Mouse (Mus musculus) hindbrain, embryonic 10.5 days (tissue): Measurements from ENCODE around the gene Dglucy. TPM values are rescaled to one million over a fixed set of nuclear protein-coding genes. Genes with fewer than 3 reads are reported as not detected.

ENCODE experiments used
- DNase-seq: peaks from one replicate; pipeline ENCODE4 v3.0.0-alpha.2; 2017; ENCODE audit warnings: low spot score
- H3K27ac ChIP-seq: fragments of 300-500 bp; sonication (generic); 2 replicates; pipeline ENCODE4 v1.5.1; 2016; ENCODE audit warnings: mild to moderate bottlenecking, moderate library complexity
- H3K27me3 ChIP-seq: fragments of 300-500 bp; sonication (generic); 2 replicates; pipeline ENCODE4 v1.6.1; 2016; ENCODE audit warnings: mild to moderate bottlenecking; ENCODE audit not compliant: poor library complexity, insufficient read depth, severe bottlenecking
- H3K36me3 ChIP-seq: fragments of 300-500 bp; sonication (generic); 2 replicates; pipeline ENCODE4 v1.6.1; 2016; ENCODE audit warnings: mild to moderate bottlenecking, moderate library complexity
- H3K4me1 ChIP-seq: fragments of 300-500 bp; sonication (generic); replicated peaks from 2 replicates; pipeline ENCODE4 v1.6.1; 2016; ENCODE audit warnings: mild to moderate bottlenecking
- H3K4me3 ChIP-seq: fragments of 300-500 bp; sonication (generic); 2 replicates; pipeline ENCODE4 v1.5.1; 2016; ENCODE audit warnings: mild to moderate bottlenecking, moderate library complexity
- H3K9me3 ChIP-seq: fragments of 300-500 bp; sonication (generic); 2 replicates; pipeline ENCODE4 v1.6.1; 2016; ENCODE audit warnings: mild to moderate bottlenecking, moderate library complexity
- WGBS: fragments of 180-500 bp; shearing (Covaris S2); methylation state at CpG from one replicate; pipeline ENCODE4 v1.1.7; 2016; 5-methylcytosine and 5-hydroxymethylcytosine counted together
- polyA plus RNA-seq: library from polyadenylated mRNA; unstranded; fragments of >200 nt; fragmentation: Nextera tagmentation; extraction: Ambion mirVana; gene quantifications from 2 replicates; pipeline ENCODE4 v1.2.1, GENCODE M21; 2016

Gene Dglucy
- 0.27 and 0.44 TPM in 2 replicates for polyA plus RNA-seq

DNA sequence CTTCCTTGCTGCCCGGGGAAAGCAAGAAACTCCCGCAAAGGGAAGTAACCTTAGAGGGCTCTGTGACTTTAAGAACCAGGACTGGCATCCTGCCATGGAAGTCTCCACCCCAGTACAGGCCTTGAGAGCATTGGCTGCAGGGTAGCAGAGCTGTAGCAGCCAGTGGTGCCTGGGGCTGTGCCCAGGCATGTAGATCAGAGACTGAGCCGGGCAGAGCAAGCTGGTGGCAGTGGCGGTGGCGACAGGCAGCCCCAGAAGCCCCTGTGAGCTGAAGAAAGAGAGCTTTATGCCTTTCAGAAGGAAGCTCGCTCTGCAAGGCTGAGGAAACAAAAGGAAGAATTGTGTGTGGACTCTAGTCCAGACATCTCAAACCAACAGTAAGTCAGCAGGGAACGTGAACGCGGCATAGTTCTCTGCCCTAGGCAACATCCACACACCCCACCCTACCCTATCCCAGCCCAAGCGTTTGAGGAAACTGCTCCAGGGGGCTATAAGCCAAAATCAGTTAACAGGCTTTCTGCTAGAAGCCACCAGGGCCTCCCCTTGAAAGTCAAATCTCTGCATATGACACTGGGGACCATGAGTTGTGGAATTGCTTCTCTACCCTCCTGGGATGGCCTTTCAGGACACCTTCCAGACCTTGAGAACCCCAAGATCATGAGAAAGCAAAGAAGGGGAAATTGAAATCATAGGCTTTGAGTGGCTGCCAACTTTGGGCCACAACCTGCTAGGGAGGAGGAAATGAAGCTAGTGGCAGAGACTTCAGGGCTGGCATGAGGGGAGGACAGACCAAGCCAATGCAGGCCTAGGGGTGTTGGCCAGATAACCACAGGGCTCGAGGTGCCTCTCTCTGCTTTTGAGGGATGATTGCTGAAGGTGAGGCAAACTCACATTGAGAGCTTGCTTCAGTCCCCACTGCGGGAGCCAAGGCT, at the start of gene Dglucy:
Gene Dglucy, plus strand, starts transcription at position 124 of the 932 bp plus-strand sequence.
- Histone ChIP-seq H3K9me3 (no peaks in the 10 kb centered on the region), H3K4me3 (no peak within 1 kb of the TSS), H3K4me1 (peaks cover 11% of the 10 kb centered on the region), H3K36me3 (no peaks in the 10 kb centered on the region), H3K27me3 (no peaks in the 10 kb centered on the region), H3K27ac (peak within 1 kb of the TSS; percentile 66)
- DNase-seq = peak; percentile 24
- WGBS = 56% methylated on average over 12 of the region's 12 CpGs

DNA sequence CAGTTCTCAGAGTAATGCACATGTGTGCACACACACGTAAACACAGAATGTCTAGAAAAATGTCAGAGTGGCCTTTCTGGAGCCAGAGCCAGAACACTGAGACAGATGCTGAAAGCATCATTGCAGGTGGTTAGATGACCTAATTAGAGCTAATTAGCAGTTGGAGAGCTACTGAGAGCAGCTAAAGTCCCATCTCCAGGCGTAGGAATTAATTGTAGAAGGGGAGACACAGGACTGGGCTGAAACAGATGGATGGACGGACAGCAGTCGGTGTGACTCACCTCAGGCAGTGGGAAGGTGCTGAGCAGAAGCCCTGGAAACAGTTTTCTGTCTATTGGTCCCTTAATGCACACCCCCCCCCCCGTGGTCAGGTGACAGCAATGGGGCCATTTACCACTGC, 43.7 kb upstream of the Dglucy start:
- no peak overlapping the region for H3K4me3 ChIP-seq
- no peak for DNase-seq
- H3K27me3 ChIP-seq = no peaks in the 10 kb centered on the region
- WGBS = 74% methylated on average over 5 of the region's 5 CpGs
- H3K27ac ChIP-seq = no peak overlapping the region
- no peaks in the 10 kb centered on the region for H3K4me1 ChIP-seq
- no peaks in the 10 kb centered on the region for H3K9me3 ChIP-seq
- H3K36me3 ChIP-seq = no peaks in the 10 kb centered on the region

- Histone ChIP-seq H3K27ac (no peak overlapping the region), H3K4me1 (no peaks in the 10 kb centered on the region), H3K4me3 (no peak overlapping the region), H3K27me3 (no peaks in the 10 kb centered on the region), H3K9me3 (no peaks in the 10 kb centered on the region), H3K36me3 (no peaks in the 10 kb centered on the region)
- 86% methylated on average over 2 of the region's 2 CpGs for WGBS
- no peak for DNase-seq
Observed at GRCm38 (mm10) chr12:100735581-100735980, 43.3 kb upstream of the Dglucy start.

GRCm38 (mm10) chr12:100738498-100738897, 40.4 kb upstream of the Dglucy start:
- Histone ChIP-seq H3K36me3 (no peaks in the 10 kb centered on the region), H3K4me3 (no peak overlapping the region), H3K4me1 (no peaks in the 10 kb centered on the region), H3K27me3 (no peaks in the 10 kb centered on the region), H3K9me3 (no peaks in the 10 kb centered on the region), H3K27ac (no peak overlapping the region)
- 76% methylated on average over 3 of the region's 3 CpGs for WGBS
- no peak for DNase-seq

GRCm38 (mm10) chr12:100739011-100739570, 39.8 kb upstream of the Dglucy start:
- 80% methylated on average over 4 of the region's 4 CpGs for WGBS
- no peak for DNase-seq
- H3K4me3 ChIP-seq = no peak overlapping the region
- H3K9me3 ChIP-seq = no peaks in the 10 kb centered on the region
- H3K27ac ChIP-seq = no peak overlapping the region
- H3K36me3 ChIP-seq = no peaks in the 10 kb centered on the region
- no peaks in the 10 kb centered on the region for H3K27me3 ChIP-seq
- H3K4me1 ChIP-seq = no peaks in the 10 kb centered on the region

DNA sequence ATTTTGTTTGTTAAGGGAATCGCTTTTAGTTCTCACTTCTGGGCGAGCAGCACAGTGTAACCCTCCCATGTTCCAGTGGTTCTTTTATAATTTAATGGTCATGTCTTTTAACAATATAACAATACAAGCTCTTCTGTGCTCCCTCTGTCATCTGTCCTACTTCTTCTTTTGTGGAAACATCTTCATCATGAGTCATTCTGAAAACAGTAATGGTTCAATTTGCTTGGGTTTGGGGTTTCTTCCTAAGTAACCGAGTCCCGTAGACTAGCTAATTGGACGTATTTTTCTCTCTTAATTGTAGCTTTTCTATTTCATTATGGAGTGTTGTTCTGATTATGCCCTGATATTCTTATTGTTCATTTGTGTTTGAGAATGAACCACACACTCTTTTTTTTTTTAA, 38.5 kb upstream of the Dglucy start:
- H3K4me1 ChIP-seq = no peaks in the 10 kb centered on the region
- 89% methylated on average over 5 of the region's 5 CpGs for WGBS
- DNase-seq = no peak
- H3K9me3 ChIP-seq = no peaks in the 10 kb centered on the region
- H3K4me3 ChIP-seq = no peak overlapping the region
- H3K36me3 ChIP-seq = no peaks in the 10 kb centered on the region
- H3K27me3 ChIP-seq = no peaks in the 10 kb centered on the region
- no peak overlapping the region for H3K27ac ChIP-seq

GRCm38 (mm10) chr12:100742468-100742867, 36.4 kb upstream of the Dglucy start:
- no peaks in the 10 kb centered on the region for H3K9me3 ChIP-seq
- WGBS = 74% methylated on average over 2 of the region's 2 CpGs
- H3K36me3 ChIP-seq = no peaks in the 10 kb centered on the region
- H3K27me3 ChIP-seq = no peaks in the 10 kb centered on the region
- H3K4me3 ChIP-seq = no peak overlapping the region
- H3K4me1 ChIP-seq = no peaks in the 10 kb centered on the region
- no peak overlapping the region for H3K27ac ChIP-seq
- DNase-seq = no peak

- Histone ChIP-seq H3K4me1 (no peaks in the 10 kb centered on the region), H3K27ac (no peak overlapping the region), H3K36me3 (no peaks in the 10 kb centered on the region), H3K9me3 (no peaks in the 10 kb centered on the region), H3K4me3 (no peak overlapping the region), H3K27me3 (no peaks in the 10 kb centered on the region)
- 66% methylated on average over 1 of the region's 1 CpGs for WGBS
- DNase-seq = no peak
Observed at GRCm38 (mm10) chr12:100752977-100753376, 25.9 kb upstream of the Dglucy start.

GRCm38 (mm10) chr12:100753716-100754115, 25.1 kb upstream of the Dglucy start:
- H3K4me1 ChIP-seq = no peaks in the 10 kb centered on the region
- H3K36me3 ChIP-seq = no peaks in the 10 kb centered on the region
- 69% methylated on average over 1 of the region's 1 CpGs for WGBS
- no peak overlapping the region for H3K27ac ChIP-seq
- H3K27me3 ChIP-seq = no peaks in the 10 kb centered on the region
- no peak overlapping the region for H3K4me3 ChIP-seq
- DNase-seq = no peak
- no peaks in the 10 kb centered on the region for H3K9me3 ChIP-seq

DNA sequence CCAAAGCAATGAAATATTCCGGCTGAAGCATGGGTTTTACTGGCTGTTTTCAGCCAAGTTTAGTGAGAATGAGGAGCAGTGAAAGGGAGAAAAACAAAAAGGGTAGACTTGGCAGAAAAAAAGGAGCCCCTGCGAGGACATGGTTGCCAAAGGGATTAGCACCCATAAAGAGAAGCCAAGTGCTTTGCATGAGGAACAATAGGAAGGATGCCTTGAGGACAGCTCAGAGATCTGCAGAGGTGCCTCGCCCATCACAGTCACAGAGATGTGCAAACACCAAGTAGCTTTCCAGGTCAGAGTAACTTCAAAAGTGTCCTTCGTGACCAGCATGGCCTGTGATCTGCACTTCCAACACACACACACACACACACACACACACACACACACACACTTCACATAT, 21.4 kb upstream of the Dglucy start:
- no peak overlapping the region for H3K27ac ChIP-seq
- no peak for DNase-seq
- H3K36me3 ChIP-seq = no peaks in the 10 kb centered on the region
- H3K27me3 ChIP-seq = no peaks in the 10 kb centered on the region
- WGBS = 52% methylated on average over 4 of the region's 4 CpGs
- H3K4me3 ChIP-seq = no peak overlapping the region
- H3K9me3 ChIP-seq = no peaks in the 10 kb centered on the region
- H3K4me1 ChIP-seq = no peaks in the 10 kb centered on the region

DNA sequence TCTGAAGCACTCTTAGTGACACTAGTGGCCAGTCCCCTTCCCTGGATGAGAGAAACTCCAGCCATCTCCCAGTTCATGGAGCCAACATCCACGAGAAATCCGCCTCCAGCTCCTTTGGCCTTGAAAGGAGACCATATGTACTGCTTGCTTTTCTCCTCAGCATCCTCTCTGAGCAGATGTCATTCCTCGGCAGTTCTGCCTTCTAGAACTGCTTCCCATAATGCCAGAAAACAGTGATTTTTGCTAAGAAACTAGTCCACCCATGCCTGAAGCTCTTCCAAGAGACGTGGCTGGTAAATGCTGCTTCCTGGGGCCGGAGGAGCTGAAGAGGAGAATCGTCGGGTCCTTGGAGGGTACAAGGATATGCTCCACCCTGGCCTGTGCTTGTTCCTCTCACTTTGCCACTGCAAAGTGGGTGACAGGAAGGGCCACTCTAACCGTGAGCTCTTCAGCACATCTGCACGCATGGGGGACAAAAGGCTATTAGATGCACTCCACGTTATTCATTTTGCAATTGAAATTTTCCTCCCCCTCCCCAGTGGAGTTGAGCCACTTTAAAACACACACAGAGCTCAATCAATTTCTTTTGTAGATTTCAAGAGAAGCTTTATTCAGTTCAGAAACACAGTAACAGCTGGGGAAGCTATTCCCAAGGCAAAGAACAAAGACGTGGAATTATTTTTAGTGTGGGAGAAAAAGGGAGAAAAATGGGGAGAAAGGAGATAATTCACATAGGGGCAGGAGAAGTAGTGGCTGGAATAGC, 16.0 kb upstream of the Dglucy start:
- no peaks in the 10 kb centered on the region for H3K27me3 ChIP-seq
- H3K27ac ChIP-seq = no peak overlapping the region
- no peaks in the 10 kb centered on the region for H3K9me3 ChIP-seq
- WGBS = 70% methylated on average over 11 of the region's 11 CpGs
- H3K4me3 ChIP-seq = no peak overlapping the region
- DNase-seq = no peak
- H3K36me3 ChIP-seq = no peaks in the 10 kb centered on the region
- H3K4me1 ChIP-seq = peaks cover 9% of the 10 kb centered on the region

- WGBS = 72% methylated on average over 13 of the region's 13 CpGs
Observed at GRCm38 (mm10) chr12:100764329-100765018, 14.4 kb upstream of the Dglucy start.

More at GRCm38 (mm10) chr12:100764329-100765018, 14.4 kb upstream of the Dglucy start:
- Histone ChIP-seq H3K9me3 (no peaks in the 10 kb centered on the region), H3K4me3 (no peak overlapping the region), H3K4me1 (peaks cover 9% of the 10 kb centered on the region), H3K27ac (no peak overlapping the region), H3K36me3 (no peaks in the 10 kb centered on the region), H3K27me3 (no peaks in the 10 kb centered on the region)
- DNase-seq = no peak
